Mouse (Mus musculus) layer of hippocampus, adult 9-11 months (tissue): ENCODE data around the gene Syn2.

Experiments
- DNase-seq: peaks from one replicate; pipeline ENCODE4 v3.0.0; 2022

Gene Syn2

GRCm38 (mm10) chr6:115134501-115135331 lies at the start of gene Syn2:
Gene Syn2 (plus strand): TSS chr6:115134902.
- peak; percentile 92 for DNase-seq

- peak; percentile 90 for DNase-seq
Measured at GRCm38 (mm10) chr6:115085274-115085841, 49.3 kb upstream of the Syn2 start.

DNA sequence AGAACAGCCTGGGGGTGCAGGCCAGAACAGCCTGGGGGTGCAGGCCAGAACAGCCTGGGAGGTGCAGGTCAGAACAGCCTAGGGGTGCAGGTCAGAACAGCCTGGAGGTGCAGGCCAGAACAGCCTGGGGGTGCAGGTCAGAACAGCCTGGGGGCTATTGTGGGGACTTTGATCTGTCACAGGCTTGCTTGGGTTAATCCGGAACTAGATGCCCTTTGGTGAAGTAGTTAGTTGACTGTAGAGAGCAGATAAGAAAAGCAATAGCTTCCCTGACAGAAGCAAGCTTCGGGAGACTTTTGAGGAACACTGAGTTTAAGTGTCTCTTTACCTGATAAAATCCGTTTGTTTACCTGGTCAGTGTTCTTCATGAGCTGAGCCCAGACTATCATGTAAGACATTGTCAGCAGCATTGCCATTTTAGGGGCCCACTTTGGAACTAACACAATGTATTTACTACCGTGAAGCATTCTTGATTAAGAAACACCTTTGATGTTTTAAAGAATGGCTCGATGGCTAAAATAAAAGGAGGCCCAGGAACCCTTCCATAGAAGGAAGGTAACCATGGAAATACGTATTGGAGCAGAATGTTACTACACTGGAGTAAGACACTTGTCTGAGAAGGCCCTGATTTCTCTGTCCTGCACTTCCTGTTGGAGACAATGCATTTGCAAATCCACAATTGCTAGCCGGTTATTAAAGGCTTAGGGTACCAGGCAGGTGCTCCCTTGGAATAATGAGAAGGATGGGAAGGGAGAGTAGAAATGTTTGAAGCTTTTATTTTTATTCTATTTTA lies 46.2 kb upstream of the Syn2 start:
- no peak for DNase-seq

GRCm38 (mm10) chr6:115091737-115092136 lies 43.0 kb upstream of the Syn2 start:
- DNase-seq, result no peak

DNA sequence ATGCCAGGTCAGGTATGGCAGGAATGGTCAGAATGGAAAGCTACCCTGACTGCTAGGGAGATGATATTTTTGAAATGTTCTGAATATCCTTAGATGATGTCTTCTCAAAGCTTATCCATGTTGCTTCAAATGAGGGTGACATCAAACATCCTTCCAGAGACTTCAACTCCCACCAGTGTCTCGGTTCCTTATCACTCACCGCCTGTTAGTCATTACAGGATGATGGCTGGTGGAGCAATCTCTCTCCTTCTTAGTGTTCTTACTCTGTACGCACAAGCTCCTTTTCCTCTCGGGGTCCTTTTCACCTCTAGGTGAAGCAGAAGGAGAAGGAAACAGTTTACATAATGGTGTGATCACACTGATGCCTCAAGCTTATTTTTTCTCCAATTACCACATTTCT lies 32.2 kb upstream of the Syn2 start:
- no peak for DNase-seq

- no peak for DNase-seq
Measured at GRCm38 (mm10) chr6:115111426-115111825, 23.3 kb upstream of the Syn2 start.

DNA sequence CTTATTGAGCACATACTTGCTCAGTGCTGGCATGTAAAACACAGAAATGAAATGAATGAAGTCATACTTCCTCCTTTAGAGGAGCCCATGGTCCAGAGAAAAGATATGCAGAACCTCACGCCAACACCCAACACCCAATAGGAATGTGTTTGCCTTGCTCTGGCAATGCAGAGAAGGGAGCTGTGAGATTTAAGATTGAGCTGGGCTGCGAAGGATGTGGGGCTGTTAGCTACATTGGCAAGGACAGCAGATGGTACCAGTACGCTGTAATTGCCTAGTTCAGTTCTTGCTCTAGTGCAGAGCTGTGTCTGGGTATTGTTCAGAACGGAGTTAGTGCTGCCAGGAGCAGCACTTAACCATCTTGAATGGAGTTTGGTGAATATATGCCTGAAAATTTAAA lies 12.5 kb upstream of the Syn2 start:
- peak; percentile 82 for DNase-seq

- peak; percentile 88 for DNase-seq
Measured at GRCm38 (mm10) chr6:115123262-115124201, 11.2 kb upstream of the Syn2 start.

DNA sequence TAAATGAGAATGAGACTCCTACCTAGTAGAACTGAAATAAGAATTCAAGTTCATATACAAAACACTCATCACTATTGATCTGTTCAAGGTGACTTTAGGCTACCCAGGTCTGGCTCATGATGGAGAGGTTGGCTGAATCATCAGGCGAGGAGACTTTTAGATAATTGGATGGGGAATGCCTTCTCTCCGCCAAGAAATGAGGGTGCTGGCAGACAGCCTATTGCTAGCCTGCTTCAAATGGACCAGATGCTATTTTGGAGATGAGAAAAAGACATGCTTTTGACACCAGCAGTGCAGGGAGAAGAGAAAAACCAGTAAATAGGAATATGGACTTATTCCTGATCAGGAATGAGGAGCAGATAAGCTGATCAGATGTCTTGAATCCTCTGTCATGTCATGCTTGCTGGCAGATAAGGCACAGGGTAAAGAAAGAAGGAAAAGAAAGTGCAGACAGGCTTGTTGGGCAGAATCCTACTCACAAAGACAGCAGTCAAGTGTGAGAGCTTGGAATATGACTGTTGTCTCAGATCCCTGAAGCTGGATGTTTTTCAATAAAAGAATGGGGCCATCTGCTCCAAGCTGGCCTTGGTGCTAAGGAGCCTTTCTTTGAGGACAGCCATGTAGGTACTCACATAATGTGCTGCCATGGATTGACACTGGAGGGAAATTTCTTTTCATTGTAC lies 9.9 kb upstream of the Syn2 start:
- peak; percentile 73 for DNase-seq

GRCm38 (mm10) chr6:115125358-115125720 lies 9.4 kb upstream of the Syn2 start:
- DNase-seq, result no peak

DNA sequence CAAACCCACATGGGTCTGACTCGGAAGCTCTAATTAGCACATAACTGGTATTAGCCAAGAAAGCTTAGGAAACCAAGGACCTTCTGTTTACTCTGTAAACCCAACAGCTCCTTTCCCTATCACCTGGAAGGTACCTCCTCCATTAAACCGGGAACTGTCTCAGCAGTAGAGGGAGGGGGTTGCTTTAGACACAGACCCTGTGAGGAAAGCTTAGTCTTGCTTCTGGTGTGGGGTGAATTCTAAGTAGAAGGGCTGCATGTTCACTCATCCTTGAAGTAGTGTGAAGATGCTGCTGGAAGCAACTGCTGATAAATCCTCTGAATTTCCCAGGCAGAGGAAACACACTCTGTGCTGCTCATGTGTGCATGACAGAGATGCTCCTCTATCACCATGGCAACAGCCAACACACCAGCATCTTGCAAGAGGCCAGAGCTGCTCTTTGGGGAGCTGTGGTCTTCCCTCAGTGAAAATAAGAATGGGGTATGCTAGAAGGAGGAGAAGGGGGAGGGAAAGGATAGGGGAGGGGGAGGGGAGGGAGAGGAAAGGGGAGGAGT lies 8.4 kb upstream of the Syn2 start:
- DNase-seq, result peak; percentile 83

DNA sequence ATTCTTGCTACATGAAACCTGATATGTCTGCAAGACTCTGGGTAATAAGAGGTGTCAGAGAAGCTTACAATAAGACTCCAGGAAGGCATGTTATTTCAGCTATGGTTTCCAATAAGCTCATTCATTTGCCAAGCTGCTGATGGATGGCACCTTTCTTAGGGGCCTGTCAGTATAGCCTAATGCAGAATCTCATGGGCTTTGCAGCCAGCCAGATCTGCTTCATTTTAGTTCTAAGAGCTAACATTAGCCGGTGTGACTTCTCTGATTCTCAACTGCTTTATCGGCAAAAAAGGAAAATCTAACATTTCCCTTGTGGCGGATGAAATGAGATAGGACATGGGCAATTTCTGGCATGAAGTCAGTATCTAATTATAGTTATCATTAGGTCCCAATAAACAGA lies 7.9 kb upstream of the Syn2 start:
- DNase-seq, result no peak

- DNase-seq, result peak; percentile 18
Measured at GRCm38 (mm10) chr6:115127255-115127824, 7.4 kb upstream of the Syn2 start.

DNA sequence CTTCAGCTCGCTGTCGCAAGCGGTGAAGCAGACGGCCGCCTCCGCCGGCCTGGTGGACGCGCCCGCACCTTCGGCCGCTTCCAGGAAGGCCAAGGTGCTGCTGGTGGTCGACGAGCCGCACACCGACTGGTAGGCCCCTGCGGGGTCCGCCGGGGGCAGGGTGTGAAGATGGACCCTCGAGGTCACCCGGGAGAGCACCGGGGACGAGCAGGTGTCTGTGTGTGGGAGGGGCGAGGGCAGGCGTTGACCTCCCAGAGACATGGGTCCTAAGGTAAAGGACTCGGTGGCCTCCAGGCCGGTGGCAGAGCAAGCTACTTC lies 589 bp downstream of the Syn2 start:
- DNase-seq, result peak; percentile 18

DNA sequence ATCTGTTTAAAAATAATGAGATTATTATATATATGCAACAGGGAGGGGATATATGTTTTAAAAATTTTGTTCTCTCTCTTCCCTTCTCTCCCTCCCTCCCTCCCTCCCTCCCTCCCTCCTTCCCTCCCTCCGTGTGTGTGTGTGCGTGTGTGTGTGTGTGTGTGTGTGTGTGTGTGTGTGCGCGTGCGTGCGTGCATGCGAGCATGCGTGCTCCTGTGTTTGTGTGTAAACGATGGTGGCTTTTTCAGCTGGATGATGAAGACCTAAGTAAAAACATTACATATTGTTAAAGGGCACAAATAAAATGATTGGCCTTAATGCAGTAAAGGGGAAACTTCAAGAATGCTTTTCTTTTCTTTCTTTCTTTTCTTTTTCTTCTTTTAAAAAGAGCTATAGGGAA lies 1.5 kb downstream of the Syn2 start:
- DNase-seq, result no peak

GRCm38 (mm10) chr6:115141446-115141845 lies 6.7 kb downstream of the Syn2 start:
- DNase-seq, result no peak

GRCm38 (mm10) chr6:115161175-115161574 lies 26.5 kb downstream of the Syn2 start:
- peak; percentile 43 for DNase-seq

- DNase-seq, result no peak
Measured at GRCm38 (mm10) chr6:115165863-115166470, 31.3 kb downstream of the Syn2 start.

DNA sequence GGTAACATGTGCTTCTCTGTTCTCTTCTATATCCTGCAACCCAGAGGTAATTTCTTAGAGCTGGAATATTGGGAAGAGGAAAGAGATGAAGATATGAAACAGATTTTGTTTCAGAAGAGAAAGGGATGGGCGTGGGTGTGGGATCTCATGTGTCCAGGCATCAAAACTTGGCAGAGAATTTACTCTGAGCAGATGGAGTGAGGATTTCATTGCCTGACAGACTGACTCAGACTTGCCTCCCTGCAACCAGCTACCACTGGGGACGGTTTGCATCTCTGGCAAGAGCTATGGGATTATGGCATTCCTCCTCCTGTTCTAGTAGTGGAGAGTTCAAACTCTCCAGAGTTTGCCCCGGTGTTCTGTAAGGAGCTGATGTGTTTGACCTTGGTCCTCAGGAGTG lies 34.2 kb downstream of the Syn2 start:
- peak; percentile 93 for DNase-seq

DNA sequence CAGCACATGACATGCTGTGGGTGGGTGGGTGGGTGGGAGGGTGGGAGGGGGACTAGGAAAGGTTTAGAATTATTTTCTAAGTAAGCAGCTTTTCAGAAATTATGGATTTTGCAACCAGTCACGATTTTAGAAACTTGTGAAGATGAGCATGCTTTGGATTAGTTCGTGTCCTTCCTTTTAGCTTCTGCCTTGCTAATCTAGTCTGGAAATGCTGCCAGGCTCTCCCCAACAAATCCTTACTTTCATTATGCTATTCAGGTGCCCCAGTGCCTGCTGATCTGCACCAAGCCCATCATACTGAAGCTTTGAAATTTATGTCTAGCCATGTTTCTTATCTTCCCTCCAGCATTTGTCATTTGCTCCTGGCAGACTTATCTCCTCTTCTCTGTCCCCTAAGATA lies 34.8 kb downstream of the Syn2 start:
- DNase-seq, result no peak

GRCm38 (mm10) chr6:115174845-115175244 lies 40.1 kb downstream of the Syn2 start:
- DNase-seq, result no peak
